17 mouse cellular contexts compared by ENCODE assay signal in genomic region chr9:48531294-48531693, GRCm38 (mm10).
"Had no signal": no experiment of that assay in that cellular context is flagged by ENCODE, and none has a peak within 500 bp of the region (broad histone marks: within the 10 kb centered on the region; RNA-seq: fewer than 3 reads in every experiment).

No protein-coding gene starts in this region.

- DNase-seq: gastrocnemius, adult 2 months; gastrocnemius, postnatal 10 days; gastrocnemius, postnatal 25 days; heart, adult 2 months; heart, postnatal 10 days; heart, postnatal 4 days; kidney, adult 18-20 months; kidney, adult 8-10 months; kidney, postnatal 10 days; kidney, postnatal 25 days; kidney, postnatal 4 days; liver had no signal

- ATAC-seq: forebrain, embryonic 16.5 days; hindbrain, embryonic 16.5 days; inflammation-experienced regulatory T-cells, adult 6 months; intestine, embryonic 15.5 days; intestine, postnatal 0 days had no signal
